Mouse (Mus musculus): ENCODE data around the gene Lypd5. TPM values are rescaled to one million over a fixed set of nuclear protein-coding genes. Genes with fewer than 3 reads are reported as not detected.

Gene Lypd5
- polyA plus RNA-seq (2012; ENCODE audit: insufficient read depth, insufficient read length, low replicate concordance, missing spikeins), result not detected in 2 replicates

GRCm38 (mm10) chr7:24348896-24349295 lies at the start of gene Lypd5:
TSS of gene Lypd5 (plus strand) at chr7:24349196.
- 60% methylated on average over 6 of the region's 6 CpGs for WGBS
- H3K4me3 ChIP-seq (ENCODE audit: insufficient read depth, low read depth, low read length), result no peak within 1 kb of the TSS
- no peak within 1 kb of the TSS for H3K27ac ChIP-seq (ENCODE audit: insufficient read depth, low read depth, low read length)
- no peak for TF ChIP-seq POLR2A (IDR thresholded peaks at IDR 0.05; ENCODE audit: insufficient read depth, low read depth, low read length)
- no peak for TF ChIP-seq CTCF (IDR thresholded peaks at IDR 0.05; ENCODE audit: insufficient read depth, low read depth, low read length)
- H3K4me1 ChIP-seq (ENCODE audit: control insufficient read depth, insufficient read depth, low read length), result no peaks in the 10 kb centered on the region

GRCm38 (mm10) chr7:24299823-24300481 lies 49.0 kb upstream of the Lypd5 start:
- TF ChIP-seq CTCF (IDR thresholded peaks at IDR 0.05; ENCODE audit: insufficient read depth, low read depth, low read length) (no peak), POLR2A (IDR thresholded peaks at IDR 0.05; ENCODE audit: insufficient read depth, low read depth, low read length) (no peak)
- 1% methylated on average over 18 of the region's 18 CpGs for WGBS
- peak overlapping the region; percentile 54 for H3K4me3 ChIP-seq (ENCODE audit: insufficient read depth, low read depth, low read length)
- H3K4me1 ChIP-seq (ENCODE audit: control insufficient read depth, insufficient read depth, low read length), result peaks cover 9% of the 10 kb centered on the region
- H3K27ac ChIP-seq (ENCODE audit: insufficient read depth, low read depth, low read length), result peak overlapping the region; percentile 77

GRCm38 (mm10) chr7:24300771-24301282 lies 48.2 kb upstream of the Lypd5 start, which contains the start of gene Zfp61:
TSS of gene Zfp61 (minus strand) at chr7:24301232.
- no peak for TF ChIP-seq CTCF (IDR thresholded peaks at IDR 0.05; ENCODE audit: insufficient read depth, low read depth, low read length)
- no peak for TF ChIP-seq POLR2A (IDR thresholded peaks at IDR 0.05; ENCODE audit: insufficient read depth, low read depth, low read length)
- 0 out of 2 replicates have a peak within 1 kb of the TSS, but pooled peaks have one; percentile 22 for H3K4me3 ChIP-seq (ENCODE audit: insufficient read depth, low read depth, low read length)
- 4% methylated on average over 13 of the region's 13 CpGs for WGBS
- no peak within 1 kb of the TSS for H3K27ac ChIP-seq (ENCODE audit: insufficient read depth, low read depth, low read length)
- H3K4me1 ChIP-seq (ENCODE audit: control insufficient read depth, insufficient read depth, low read length), result peaks cover 9% of the 10 kb centered on the region

GRCm38 (mm10) chr7:24315726-24316566 lies 33.0 kb upstream of the Lypd5 start:
- Histone ChIP-seq H3K4me1 (ENCODE audit: control insufficient read depth, insufficient read depth, low read length) (peaks cover 3% of the 10 kb centered on the region; the same call in 1 of the 2 replicates), H3K27ac (ENCODE audit: insufficient read depth, low read depth, low read length) (peak overlapping the region; percentile 3; the same call in 1 of the 2 replicates), H3K4me3 (ENCODE audit: insufficient read depth, low read depth, low read length) (peak overlapping the region; percentile 52)
- TF ChIP-seq CTCF (IDR thresholded peaks at IDR 0.05; ENCODE audit: insufficient read depth, low read depth, low read length), result no peak
- 0 out of 2 replicates have a peak, but pooled peaks have one; percentile 75 for TF ChIP-seq POLR2A (IDR thresholded peaks at IDR 0.05; ENCODE audit: insufficient read depth, low read depth, low read length)
- WGBS, result 18% methylated on average over 29 of the region's 29 CpGs

- peak within 1 kb of the TSS; percentile 57 for H3K27ac ChIP-seq (ENCODE audit: insufficient read depth, low read depth, low read length)
- under 1% methylated on average over 33 of the region's 33 CpGs for WGBS
- peaks cover 3% of the 10 kb centered on the region; the same call in 1 of the 2 replicates for H3K4me1 ChIP-seq (ENCODE audit: control insufficient read depth, insufficient read depth, low read length)
- TF ChIP-seq POLR2A (IDR thresholded peaks at IDR 0.05; ENCODE audit: insufficient read depth, low read depth, low read length) (peak; percentile 21; the same call in 1 of the 2 replicates), CTCF (IDR thresholded peaks at IDR 0.05; ENCODE audit: insufficient read depth, low read depth, low read length) (no peak)
- H3K4me3 ChIP-seq (ENCODE audit: insufficient read depth, low read depth, low read length), result peak within 1 kb of the TSS; percentile 52
These were observed 32.4 kb upstream of the Lypd5 start, which contains the start of gene Zfp94 for GRCm38 (mm10) chr7:24316567-24317092. TSS of gene Zfp94 (minus strand) at chr7:24316666.

- WGBS, result 55% methylated on average over 6 of the region's 6 CpGs
- TF ChIP-seq CTCF (IDR thresholded peaks at IDR 0.05; ENCODE audit: insufficient read depth, low read depth, low read length) (no peak), POLR2A (IDR thresholded peaks at IDR 0.05; ENCODE audit: insufficient read depth, low read depth, low read length) (no peak)
- Histone ChIP-seq H3K4me1 (ENCODE audit: control insufficient read depth, insufficient read depth, low read length) (peaks cover 3% of the 10 kb centered on the region; the same call in 1 of the 2 replicates), H3K27ac (ENCODE audit: insufficient read depth, low read depth, low read length) (no peak overlapping the region), H3K4me3 (ENCODE audit: insufficient read depth, low read depth, low read length) (no peak overlapping the region)
These were observed 30.1 kb upstream of the Lypd5 start for GRCm38 (mm10) chr7:24318942-24319341.

- peaks cover 11% of the 10 kb centered on the region for H3K4me1 ChIP-seq (ENCODE audit: control insufficient read depth, insufficient read depth, low read length)
- H3K4me3 ChIP-seq (ENCODE audit: insufficient read depth, low read depth, low read length), result no peak overlapping the region
- TF ChIP-seq CTCF (IDR thresholded peaks at IDR 0.05; ENCODE audit: insufficient read depth, low read depth, low read length), result no peak
- no peak for TF ChIP-seq POLR2A (IDR thresholded peaks at IDR 0.05; ENCODE audit: insufficient read depth, low read depth, low read length)
- WGBS, result 78% methylated on average over 4 of the region's 4 CpGs
- no peak overlapping the region for H3K27ac ChIP-seq (ENCODE audit: insufficient read depth, low read depth, low read length)
These were observed 26.4 kb upstream of the Lypd5 start for GRCm38 (mm10) chr7:24322593-24322992.

- TF ChIP-seq POLR2A (IDR thresholded peaks at IDR 0.05; ENCODE audit: insufficient read depth, low read depth, low read length) (no peak), CTCF (IDR thresholded peaks at IDR 0.05; ENCODE audit: insufficient read depth, low read depth, low read length) (no peak)
- Histone ChIP-seq H3K4me3 (ENCODE audit: insufficient read depth, low read depth, low read length) (no peak overlapping the region), H3K27ac (ENCODE audit: insufficient read depth, low read depth, low read length) (0 out of 2 replicates have a peak overlapping the region, but pooled peaks have one; percentile 15), H3K4me1 (ENCODE audit: control insufficient read depth, insufficient read depth, low read length) (peaks cover 11% of the 10 kb centered on the region)
- 22% methylated on average over 6 of the region's 6 CpGs for WGBS
These were observed 23.8 kb upstream of the Lypd5 start for GRCm38 (mm10) chr7:24325197-24325596.

Measured in olfactory bulb, adult 2 months (tissue).